Mouse (Mus musculus): ENCODE results near the gene Comt.

Gene Comt

GRCm38 (mm10) chr16:18426802-18427280, at the start of gene Comt:
Gene Comt, minus strand, starts transcription at chr16:18426852.
- no peak for DNase-seq (ENCODE audit: low read depth, low spot score)

GRCm38 (mm10) chr16:18474021-18474420, 47.4 kb upstream of the Comt start:
- no peak for DNase-seq (ENCODE audit: low read depth, low spot score)

DNA sequence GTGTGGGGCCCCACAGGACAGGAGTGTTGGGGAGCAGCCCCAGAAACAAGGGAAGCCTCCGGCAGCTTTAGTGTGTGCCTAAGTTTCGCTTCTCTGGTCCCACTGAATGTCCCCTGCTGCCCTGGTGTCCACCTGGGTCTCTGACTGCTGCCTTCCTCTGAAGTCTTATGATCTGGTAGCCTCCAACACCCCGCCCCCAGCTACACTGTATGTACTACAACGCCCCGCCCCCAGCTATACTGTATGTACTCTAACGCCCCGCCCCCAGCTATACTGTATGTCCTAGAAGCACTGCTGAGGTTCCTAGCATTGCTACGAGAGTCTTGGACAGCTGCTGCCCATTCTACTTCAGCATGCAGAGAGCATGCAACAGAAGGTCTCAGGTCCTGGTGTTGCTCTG, 46.3 kb upstream of the Comt start:
- DNase-seq (ENCODE audit: low read depth, low spot score) = no peak

DNA sequence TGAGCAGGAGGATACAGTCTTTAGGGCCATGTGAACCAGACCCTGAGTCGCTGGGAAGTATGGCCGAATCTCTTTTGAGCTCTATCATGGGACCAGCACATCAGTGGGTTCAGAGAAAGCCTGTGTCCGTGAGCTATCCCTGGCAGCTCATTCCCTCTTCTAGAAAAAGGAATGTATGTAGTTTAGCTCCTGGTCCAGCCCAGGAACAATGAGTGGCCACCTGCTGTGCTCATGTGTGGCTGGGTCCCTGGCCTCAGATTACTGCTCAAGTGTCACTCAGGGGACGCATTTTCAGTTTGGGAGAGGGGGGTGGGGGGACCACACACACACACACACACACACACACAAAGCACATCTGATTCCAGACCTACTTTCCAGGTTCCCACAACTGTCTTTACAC, 45.8 kb upstream of the Comt start:
- no peak for DNase-seq (ENCODE audit: low read depth, low spot score)

- no peak for DNase-seq (ENCODE audit: low read depth, low spot score)
Observed at GRCm38 (mm10) chr16:18471976-18472375, 45.3 kb upstream of the Comt start.

DNA sequence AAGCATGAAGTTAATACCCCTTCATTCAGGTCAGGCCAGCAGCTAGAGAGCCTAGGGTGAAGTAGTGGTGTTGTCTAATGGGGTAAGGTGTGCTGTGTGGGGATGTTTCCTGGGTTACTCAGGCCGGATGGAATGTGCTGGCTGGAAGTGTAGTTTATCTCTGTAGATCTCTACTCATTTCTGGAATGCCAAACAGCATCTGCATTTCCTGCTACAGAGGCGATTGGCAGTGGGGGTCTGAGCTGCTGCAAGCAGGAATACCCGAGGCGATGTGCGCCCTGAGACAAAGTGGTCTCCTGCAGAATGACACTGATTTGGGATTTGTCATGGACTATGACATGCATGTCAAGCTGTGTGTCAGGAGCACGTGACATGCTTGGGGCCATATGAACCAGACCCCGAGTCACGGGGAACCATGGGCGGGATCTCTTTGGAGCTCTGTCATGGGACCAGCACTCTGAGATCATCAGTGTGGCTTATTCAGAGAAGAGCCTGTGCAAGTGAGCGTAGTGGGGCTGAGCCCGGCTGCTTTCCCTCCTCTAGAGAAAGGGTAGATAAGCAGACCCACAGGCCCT, 44.8 kb upstream of the Comt start:
- DNase-seq (ENCODE audit: low read depth, low spot score) = no peak

DNA sequence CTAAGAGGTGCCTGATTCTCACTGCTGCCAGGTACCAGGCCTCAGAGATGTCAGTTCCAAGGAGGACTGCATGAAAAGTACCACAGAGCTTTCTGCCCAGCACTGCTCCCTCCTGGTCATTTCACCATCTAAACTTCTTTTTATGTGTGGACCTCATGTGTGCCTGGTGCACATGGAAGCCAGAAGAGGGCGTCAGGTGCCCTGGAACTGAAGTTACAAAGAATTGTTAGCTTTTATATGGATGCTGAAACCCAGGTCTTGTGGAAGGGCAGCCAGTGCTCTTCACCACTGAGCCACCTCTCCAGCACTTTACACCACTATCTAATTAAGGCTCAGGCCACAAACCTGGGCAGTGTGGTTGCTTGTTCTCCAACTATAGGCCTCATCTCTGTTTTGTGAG, 44.2 kb upstream of the Comt start:
- peak; percentile 40 for DNase-seq (ENCODE audit: low read depth, low spot score)

GRCm38 (mm10) chr16:18464271-18464670, 37.6 kb upstream of the Comt start:
- no peak for DNase-seq (ENCODE audit: low read depth, low spot score)

- DNase-seq (ENCODE audit: low read depth, low spot score) = no peak
Observed at GRCm38 (mm10) chr16:18462598-18462997, 35.9 kb upstream of the Comt start.

DNA sequence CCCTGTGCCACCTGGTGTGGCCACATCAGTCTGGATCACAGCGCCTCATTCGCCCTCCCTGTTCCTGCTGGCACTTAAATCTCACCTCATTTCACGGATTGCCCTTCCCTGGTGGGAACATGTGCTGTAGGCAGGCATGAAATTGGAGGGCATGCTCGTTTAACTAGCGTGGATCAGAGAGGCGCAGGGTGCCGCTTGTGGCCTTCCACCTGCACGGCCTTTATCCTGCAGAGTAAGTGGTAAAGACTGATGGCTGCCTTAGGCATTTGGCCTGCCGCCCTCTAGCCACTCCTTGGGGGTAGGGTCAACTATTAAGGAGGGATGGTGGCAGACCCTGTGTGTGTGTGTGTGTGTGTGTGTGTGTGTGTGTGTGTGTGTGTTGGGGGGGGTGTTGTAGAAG, 35.4 kb upstream of the Comt start:
- no peak for DNase-seq (ENCODE audit: low read depth, low spot score)

DNA sequence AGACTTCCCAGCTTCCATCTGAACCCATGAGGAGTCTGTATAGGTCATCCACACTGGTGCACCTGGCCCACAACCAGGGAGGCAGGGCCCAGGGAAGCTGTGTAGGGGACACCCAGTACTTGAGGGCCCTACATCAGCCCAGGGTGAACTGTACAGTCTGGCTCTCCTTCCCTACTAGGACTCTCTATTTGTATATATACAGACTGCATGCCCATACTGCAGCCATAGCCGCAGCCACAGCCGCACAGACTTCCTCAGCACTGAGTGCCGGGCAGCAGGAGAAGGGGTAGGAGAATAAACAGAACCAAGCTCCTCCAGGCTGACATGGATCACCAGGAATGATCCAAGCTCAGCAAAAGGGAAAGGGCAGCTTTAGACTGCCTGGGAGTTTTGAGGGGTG, 34.2 kb upstream of the Comt start:
- no peak for DNase-seq (ENCODE audit: low read depth, low spot score)

GRCm38 (mm10) chr16:18459955-18460370, 33.3 kb upstream of the Comt start:
- peak; percentile 82 for DNase-seq (ENCODE audit: low read depth, low spot score)

GRCm38 (mm10) chr16:18459335-18459954, 32.8 kb upstream of the Comt start:
- DNase-seq (ENCODE audit: low read depth, low spot score) = no peak

GRCm38 (mm10) chr16:18458661-18459060, 32.0 kb upstream of the Comt start:
- DNase-seq (ENCODE audit: low read depth, low spot score) = no peak

GRCm38 (mm10) chr16:18455407-18455806, 28.8 kb upstream of the Comt start:
- no peak for DNase-seq (ENCODE audit: low read depth, low spot score)

GRCm38 (mm10) chr16:18453846-18454245, 27.2 kb upstream of the Comt start:
- no peak for DNase-seq (ENCODE audit: low read depth, low spot score)

GRCm38 (mm10) chr16:18452361-18452862, 25.8 kb upstream of the Comt start:
- DNase-seq (ENCODE audit: low read depth, low spot score) = no peak

- no peak for DNase-seq (ENCODE audit: low read depth, low spot score)
Observed at GRCm38 (mm10) chr16:18451486-18452181, 25.0 kb upstream of the Comt start.

GRCm38 (mm10) chr16:18449005-18449404, 22.4 kb upstream of the Comt start:
- no peak for DNase-seq (ENCODE audit: low read depth, low spot score)

- DNase-seq (ENCODE audit: low read depth, low spot score) = no peak
Observed at GRCm38 (mm10) chr16:18448104-18448503, 21.5 kb upstream of the Comt start.

DNA sequence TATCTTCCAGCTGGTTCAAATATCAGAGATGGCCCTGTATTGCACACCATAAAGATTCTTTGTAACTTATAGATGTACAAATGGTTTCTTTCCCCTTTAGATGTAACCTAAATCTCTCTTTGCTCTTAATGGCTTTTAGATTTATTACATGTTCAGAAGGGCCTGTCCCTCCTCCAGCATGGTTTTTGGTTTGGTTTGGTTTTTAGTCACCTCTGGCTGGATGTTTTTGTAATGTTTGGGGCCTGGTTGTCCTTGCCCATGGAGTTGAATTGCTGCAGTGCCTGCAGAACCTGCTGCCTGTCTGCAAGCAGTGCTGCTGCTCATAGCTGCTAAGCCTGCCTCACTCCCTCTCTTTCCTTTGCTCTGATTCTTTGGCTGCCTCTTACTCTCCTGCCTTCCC, 20.6 kb upstream of the Comt start:
- no peak for DNase-seq (ENCODE audit: low read depth, low spot score)

- peak; percentile 87 for DNase-seq (ENCODE audit: low read depth, low spot score)
Observed at GRCm38 (mm10) chr16:18443385-18443841, 16.8 kb upstream of the Comt start.

DNA sequence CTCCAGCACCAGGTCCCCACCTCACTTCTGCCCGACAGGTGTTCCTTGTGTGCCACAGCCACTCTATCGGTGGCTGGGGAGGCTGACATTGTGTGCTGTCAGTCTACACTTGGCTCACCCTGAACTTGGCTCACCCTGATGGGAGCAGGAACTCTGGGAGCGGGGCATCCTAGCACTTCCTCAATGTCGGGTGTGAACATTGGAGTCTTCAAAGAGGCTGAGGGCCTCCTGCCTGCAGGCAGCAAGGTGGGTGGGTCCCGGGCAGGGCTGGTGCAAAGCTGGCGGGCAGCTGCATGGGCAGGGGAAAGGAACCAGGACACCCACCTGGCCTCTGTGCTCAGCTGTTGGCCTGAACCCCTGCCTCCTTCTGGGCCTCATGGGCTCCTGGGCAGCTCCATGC, 9.5 kb upstream of the Comt start:
- no peak for DNase-seq (ENCODE audit: low read depth, low spot score)

Measured in ES-CJ7 (cell line).